Mouse (Mus musculus): ENCODE data around the gene Lipe.

DNA sequence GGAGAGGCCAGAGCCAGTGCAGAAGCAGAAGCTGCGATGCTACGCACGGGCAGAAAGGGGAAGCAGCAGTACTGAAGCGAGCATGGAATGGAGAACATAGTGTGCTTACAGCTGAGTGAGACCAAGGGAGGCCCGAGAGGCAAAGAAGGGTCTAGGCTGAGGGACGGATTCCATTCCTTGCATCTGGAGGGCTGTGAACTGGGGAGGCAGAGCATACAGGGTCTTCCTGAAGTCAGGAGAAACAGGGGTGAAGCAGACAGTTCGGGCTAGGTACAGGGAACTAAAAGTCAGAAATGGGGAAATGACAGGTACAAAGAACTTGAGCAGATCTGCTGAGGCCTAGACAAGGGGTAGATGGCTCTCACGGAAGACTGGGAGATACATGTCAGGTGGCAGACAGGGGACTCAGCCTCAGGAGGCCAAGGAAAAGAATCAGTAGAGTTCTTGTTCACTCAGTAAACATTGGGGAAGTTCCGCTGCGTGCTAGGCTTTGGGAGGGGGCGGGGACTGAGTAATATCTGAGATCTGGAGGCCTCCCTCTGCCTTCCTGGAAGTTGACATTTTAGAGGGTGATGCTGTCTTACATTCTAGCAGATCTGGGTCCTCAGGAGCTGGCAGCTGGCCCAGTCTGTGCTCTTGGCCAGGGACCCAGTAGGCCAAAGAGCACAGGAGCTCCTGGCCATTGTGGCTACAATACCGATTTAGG, 12.5 kb downstream of the Lipe start:
- no peak for TF ChIP-seq TAL1 (IDR thresholded peaks at IDR 0.05; ENCODE audit: low read length)
- TF ChIP-seq GATA1 (IDR thresholded peaks at IDR 0.05; ENCODE audit: low read length) = no peak
